Mouse (Mus musculus): ENCODE results near the gene Tlx2. TPM values are rescaled to one million over a fixed set of nuclear protein-coding genes. Genes with fewer than 3 reads are reported as not detected.

The Tlx2 gene
- total and polyA plus RNA-seq, 3 experiments: not detected

DNA sequence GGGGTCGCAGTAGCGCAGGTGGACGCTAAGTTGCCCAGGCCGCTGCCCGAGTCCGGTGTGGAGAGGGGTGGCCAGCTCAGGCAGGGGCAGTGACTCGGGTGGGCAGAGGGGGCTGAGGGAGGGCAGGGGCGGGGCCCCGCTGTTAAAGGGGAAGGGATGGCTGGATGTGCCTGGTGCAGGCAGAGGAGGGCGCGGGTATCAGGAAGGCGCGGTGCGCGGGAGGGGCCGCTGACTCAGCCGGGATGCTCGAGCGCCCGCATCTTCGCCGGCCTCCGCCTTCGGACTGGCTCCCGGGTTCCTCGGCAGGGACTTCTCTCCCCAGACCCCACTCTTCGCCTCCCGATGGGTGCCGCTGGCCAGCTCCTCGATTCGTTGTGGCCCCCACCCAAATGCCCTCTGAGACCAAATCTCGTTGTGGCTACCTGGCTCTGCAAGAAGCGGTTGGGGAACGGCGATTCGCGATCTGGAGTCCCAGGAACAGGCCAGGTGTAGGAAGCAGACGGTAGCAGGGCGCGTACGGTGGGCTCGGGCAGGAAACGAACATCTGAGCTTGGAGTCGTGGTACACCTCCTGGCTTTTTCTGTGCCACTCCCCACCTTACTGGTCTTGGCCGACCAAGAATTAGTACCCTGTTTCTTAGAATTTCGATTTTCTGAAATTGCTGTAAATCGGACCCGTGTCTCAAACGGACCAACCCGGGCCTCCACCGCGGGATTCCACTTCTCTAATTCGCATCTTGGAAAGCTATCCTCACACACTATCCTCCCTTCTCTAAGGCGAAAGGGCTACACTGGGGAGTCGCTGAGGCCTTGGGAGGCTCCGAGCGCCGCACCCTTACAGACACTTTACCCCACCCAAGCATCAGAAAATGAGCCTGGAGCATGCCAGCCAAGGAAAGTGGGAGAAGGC is 472 bp upstream of the Tlx2 start:
- H3K9ac ChIP-seq (ENCODE audit: insufficient read depth, low read depth): no peak overlapping the region
- peaks cover 33% of the 10 kb centered on the region for H3K9me3 ChIP-seq (replicated peaks; ENCODE audit: low read length)
- H3K27ac ChIP-seq (ENCODE audit: insufficient read depth, low read depth): no peak overlapping the region
- H3K4me1 ChIP-seq (ENCODE audit: control insufficient read depth in 1 of 2, insufficient read depth in 2 of 2): no peaks in the 10 kb centered on the region
- TF ChIP-seq NRF1 (IDR thresholded peaks at IDR 0.05; ENCODE audit: low read depth, low read length) (no peak), CTCF (conservative IDR thresholded peaks at IDR 0.05 in 1 of 2, IDR thresholded peaks at IDR 0.05 in 1 of 2; ENCODE audit: low read depth in 2 of 2, low read length in 2 of 2) (no peak), MAZ (IDR thresholded peaks at IDR 0.05; ENCODE audit: low read depth, low read length) (no peak), E2F4 (IDR thresholded peaks at IDR 0.05; ENCODE audit: insufficient replicate concordance, low read depth, low read length) (no peak), KAT2A (IDR thresholded peaks at IDR 0.05; ENCODE audit: insufficient replicate concordance, low read length) (no peak), IRF4 (IDR thresholded peaks at IDR 0.05; ENCODE audit: low read depth, low read length) (no peak), ZC3H11A (IDR thresholded peaks at IDR 0.05; ENCODE audit: low read depth, low read length) (no peak), JUN (IDR thresholded peaks at IDR 0.05; ENCODE audit: insufficient read depth, low read depth, low read length) (no peak), ZMIZ1 (IDR thresholded peaks at IDR 0.05; ENCODE audit: low read depth, low read length) (no peak), SIN3A (IDR thresholded peaks at IDR 0.05; ENCODE audit: low read length) (no peak), JUND (conservative IDR thresholded peaks at IDR 0.05; ENCODE audit: low read depth, low read length) (no peak), RAD21 (IDR thresholded peaks at IDR 0.05; ENCODE audit: low read depth, low read length) (no peak), BHLHE40 (IDR thresholded peaks at IDR 0.05; ENCODE audit: low read depth, low read length) (no peak), HCFC1 (IDR thresholded peaks at IDR 0.05; ENCODE audit: low read depth, low read length) (no peak)
- H3K4me2 ChIP-seq (ENCODE audit: insufficient read depth, low read depth, poor library complexity, severe bottlenecking): no peak overlapping the region
- no peaks in the 10 kb centered on the region for H3K27me3 ChIP-seq (replicated peaks)
- DNase-seq (ENCODE audit: extremely low read depth): no peak
- dilution Hi-C loops (cut with MboI; ENCODE audit: extremely low pct_ligation_motif_present, extremely low pct_unique_long_range_greater_than_20kb, low sequenced_read_pairs) (no loop called here), in situ Hi-C loops (cut with MboI; ENCODE audit: low pct_ligation_motif_present, low pct_unique_long_range_greater_than_20kb, low sequenced_read_pairs) (no loop called here)
- H3K4me3 ChIP-seq (replicated peaks in 1 of 3; ENCODE audit: low read depth in 2 of 3, low read length in 2 of 3, poor library complexity in 1 of 3): no peak overlapping the region
- peaks cover 0 to 18% of the 10 kb centered on the region in 2 experiments for H3K36me3 ChIP-seq (replicated peaks in 1 of 2; ENCODE audit: control insufficient read depth in 1 of 2, insufficient read depth in 1 of 2, low read length in 1 of 2)
- H3K79me2 ChIP-seq (replicated peaks; ENCODE audit: control insufficient read depth, extremely low read depth, insufficient read depth, poor library complexity, severe bottlenecking): no peaks in the 10 kb centered on the region

DNA sequence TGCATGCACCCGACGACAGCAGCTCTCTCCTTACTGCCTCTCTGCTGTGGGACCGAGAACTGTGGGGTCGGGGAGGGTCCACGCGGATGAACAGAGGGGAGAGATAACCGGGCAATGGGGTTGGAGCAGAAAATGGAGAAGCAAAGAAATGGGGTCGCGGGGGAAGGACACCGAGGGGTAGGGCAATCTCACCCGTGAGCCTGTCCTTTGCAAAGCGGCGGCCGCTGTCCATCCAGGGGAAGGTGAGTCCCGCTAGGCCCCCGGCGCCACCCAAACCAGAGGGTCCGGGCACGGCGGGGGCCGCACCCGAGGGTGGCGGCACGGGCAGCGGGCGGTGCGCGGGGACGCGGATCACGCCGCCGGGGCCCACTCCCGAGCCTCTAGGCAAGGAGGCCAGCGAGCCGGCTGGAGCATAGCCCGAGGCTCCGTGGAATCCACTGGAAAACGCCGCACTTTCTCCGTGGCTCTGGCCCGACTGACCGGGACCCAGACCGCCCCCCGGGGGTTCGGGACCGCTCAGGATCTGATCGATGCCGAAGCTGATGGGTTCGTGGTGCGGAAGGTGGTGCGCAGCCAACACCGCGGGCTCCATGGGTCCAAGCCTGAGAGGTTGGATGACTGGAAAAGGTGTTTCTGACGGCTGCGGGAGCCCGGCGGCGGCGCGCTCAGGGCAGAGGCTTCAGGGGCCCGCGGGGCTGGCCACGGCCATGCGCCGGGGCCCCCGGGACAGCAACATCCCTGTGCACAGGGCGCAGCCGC is 426 bp downstream of the Tlx2 start:
- no peaks in the 10 kb centered on the region for H3K79me2 ChIP-seq (replicated peaks; ENCODE audit: control insufficient read depth, extremely low read depth, insufficient read depth, poor library complexity, severe bottlenecking)
- no peak overlapping the region for H3K4me2 ChIP-seq (ENCODE audit: insufficient read depth, low read depth, poor library complexity, severe bottlenecking)
- H3K27ac ChIP-seq (ENCODE audit: insufficient read depth, low read depth): no peak overlapping the region
- H3K27me3 ChIP-seq (replicated peaks): no peaks in the 10 kb centered on the region
- H3K4me3 ChIP-seq (replicated peaks in 1 of 3; ENCODE audit: low read depth in 2 of 3, low read length in 2 of 3, poor library complexity in 1 of 3): no peak overlapping the region
- H3K36me3 ChIP-seq (replicated peaks in 1 of 2; ENCODE audit: control insufficient read depth in 1 of 2, insufficient read depth in 1 of 2, low read length in 1 of 2): peaks cover 0 to 22% of the 10 kb centered on the region in 2 experiments
- in situ Hi-C loops (cut with MboI; ENCODE audit: low pct_ligation_motif_present, low pct_unique_long_range_greater_than_20kb, low sequenced_read_pairs) (no loop called here), dilution Hi-C loops (cut with MboI; ENCODE audit: extremely low pct_ligation_motif_present, extremely low pct_unique_long_range_greater_than_20kb, low sequenced_read_pairs) (no loop called here)
- TF ChIP-seq UBTF (IDR thresholded peaks at IDR 0.05; ENCODE audit: low read depth, low read length): no peak
- TF ChIP-seq SMC3 (IDR thresholded peaks at IDR 0.05; ENCODE audit: low read depth, low read length): no peak
- no peak for TF ChIP-seq PAX5 (IDR thresholded peaks at IDR 0.05; ENCODE audit: low read length)
- no peak for TF ChIP-seq NRF1 (IDR thresholded peaks at IDR 0.05; ENCODE audit: low read depth, low read length)
- no peak for TF ChIP-seq CTCF (conservative IDR thresholded peaks at IDR 0.05 in 1 of 2, IDR thresholded peaks at IDR 0.05 in 1 of 2; ENCODE audit: low read depth in 2 of 2, low read length in 2 of 2)
- no peak for TF ChIP-seq POLR2A (IDR thresholded peaks at IDR 0.05; ENCODE audit: low read depth, low read length)
- TF ChIP-seq MEF2A (IDR thresholded peaks at IDR 0.05; ENCODE audit: borderline replicate concordance, low read depth, low read length): no peak
- no peak for TF ChIP-seq RAD21 (IDR thresholded peaks at IDR 0.05; ENCODE audit: low read depth, low read length)
- no peak for TF ChIP-seq MAZ (IDR thresholded peaks at IDR 0.05; ENCODE audit: low read depth, low read length)
- DNase-seq (ENCODE audit: extremely low read depth): no peak
- H3K9ac ChIP-seq (ENCODE audit: insufficient read depth, low read depth): no peak overlapping the region
- H3K4me1 ChIP-seq (ENCODE audit: control insufficient read depth in 1 of 2, insufficient read depth in 2 of 2): no peaks in the 10 kb centered on the region
- H3K9me3 ChIP-seq (replicated peaks; ENCODE audit: low read length): peaks cover 33% of the 10 kb centered on the region

Measured in CH12.LX (cell line).